Mouse (Mus musculus) limb, embryonic 14.5 days (tissue): ENCODE measurements around the gene Jsrp1. TPM values are rescaled to one million over a fixed set of nuclear protein-coding genes. Genes with fewer than 3 reads are reported as not detected.

Experiments used
- ATAC-seq: fragments of 200-750 bp; cut with Nextera tagmentation; 2 replicates; pipeline ENCODE4 v1.8.0; 2017; ENCODE audit warnings: low read depth, moderate number of reproducible peaks, moderate TSS enrichment; ENCODE audit not compliant: low FRiP score
- DNase-seq: peaks from one replicate; pipeline ENCODE4 v3.0.0-alpha.2; 2015; ENCODE audit warnings: low spot score
- H3K27ac ChIP-seq: fragments of 300-500 bp; sonication (generic); replicated peaks from 2 replicates; pipeline ENCODE4 v1.5.1; 2014; ENCODE audit warnings: low read depth, mild to moderate bottlenecking, low read length, moderate library complexity, mixed read lengths
- H3K27me3 ChIP-seq: fragments of 300-500 bp; sonication (generic); 2 replicates; pipeline ENCODE4 v1.6.1; 2014; ENCODE audit warnings: low read length, mixed read lengths; ENCODE audit not compliant: control insufficient read depth, insufficient read depth
- H3K36me3 ChIP-seq: fragments of 300-500 bp; sonication (generic); 2 replicates; pipeline ENCODE4 v1.6.1; 2014; ENCODE audit warnings: mild to moderate bottlenecking, low read length, moderate library complexity, mixed read lengths; ENCODE audit not compliant: control insufficient read depth, insufficient read depth
- H3K4me1 ChIP-seq: fragments of 300-500 bp; sonication (generic); 2 replicates; pipeline ENCODE4 v1.6.1; 2014; ENCODE audit warnings: antibody characterized with exemption, low read length, mixed read lengths; ENCODE audit not compliant: control insufficient read depth, insufficient read depth
- H3K4me2 ChIP-seq: fragments of 300-500 bp; sonication (generic); replicated peaks from 2 replicates; pipeline ENCODE4 v1.6.1; 2014; ENCODE audit warnings: low read depth, mild to moderate bottlenecking, low read length, moderate library complexity; ENCODE audit not compliant: severe bottlenecking
- H3K4me3 ChIP-seq: fragments of 300-500 bp; sonication (generic); replicated peaks from 2 replicates; pipeline ENCODE4 v1.5.1; 2014; ENCODE audit warnings: low read length
- H3K9ac ChIP-seq: fragments of 300-500 bp; sonication (generic); 2 replicates; pipeline ENCODE4 v1.6.1; 2014; ENCODE audit warnings: mild to moderate bottlenecking, low read depth, low read length, moderate library complexity; ENCODE audit not compliant: severe bottlenecking
- H3K9me3 ChIP-seq: fragments of 300-500 bp; sonication (generic); 2 replicates; pipeline ENCODE4 v1.6.1; 2016; ENCODE audit warnings: low read length; ENCODE audit not compliant: control insufficient read depth
- POLR2A ChIP-seq: fragments of 200-500 bp; IDR thresholded peaks from 2 replicates; pipeline ENCODE4 v1.8.0; 2012; ENCODE audit warnings: inconsistent platforms, mild to moderate bottlenecking, moderate library complexity, borderline replicate concordance; ENCODE audit not compliant: insufficient read depth, insufficient read length; ENCODE audit errors: extremely low read depth
- WGBS: fragments of 180-500 bp; shearing (Covaris S2); extraction: QIAGEN DNeasy Blood & Tissue Kit; methylation state at CpG from one replicate; pipeline ENCODE4 v1.1.7; 2014; 5-methylcytosine and 5-hydroxymethylcytosine counted together
- polyA plus RNA-seq, 2 experiments: library from polyadenylated mRNA; depleted of rRNA in 1 of 2; stranded (reverse) in 1 of 2; unstranded in 1 of 2; fragments of >200 nt; fragmentation: Nextera tagmentation in 1 of 2; extraction: Ambion mirVana in 1 of 2; gene quantifications; 2 replicates each; pipeline versions ENCODE4 v1.2.1 to v1.2.3; 2012 to 2014

Jsrp1 gene
- polyA plus RNA-seq, 2 experiments, result 6.1 to 12.1 TPM

- no peak for DNase-seq
- no peak for TF ChIP-seq POLR2A
- Histone ChIP-seq H3K36me3 (peaks cover 19% of the 10 kb centered on the region), H3K4me2 (0 out of 2 replicates have a peak overlapping the region, but pooled peaks have one; percentile 99), H3K4me3 (no peak overlapping the region), H3K27ac (no peak overlapping the region), H3K27me3 (no peaks in the 10 kb centered on the region), H3K4me1 (peaks cover 20% of the 10 kb centered on the region), H3K9ac (peak overlapping the region; percentile 36), H3K9me3 (no peaks in the 10 kb centered on the region)
- 85% methylated on average over 5 of the region's 5 CpGs for WGBS
- ATAC-seq, result no peak
Measured at GRCm38 (mm10) chr10:80856908-80857307, 43.6 kb upstream of the Jsrp1 start.

GRCm38 (mm10) chr10:80856267-80856666 is 43.0 kb upstream of the Jsrp1 start:
- TF ChIP-seq POLR2A, result no peak
- Histone ChIP-seq H3K4me1 (peaks cover 20% of the 10 kb centered on the region), H3K9me3 (no peaks in the 10 kb centered on the region), H3K4me2 (peak overlapping the region; percentile 99), H3K4me3 (peak overlapping the region; percentile 92), H3K9ac (peak overlapping the region; percentile 77), H3K27me3 (no peaks in the 10 kb centered on the region), H3K27ac (peak overlapping the region; percentile 4; the same call in 1 of the 2 replicates), H3K36me3 (peaks cover 21% of the 10 kb centered on the region)
- WGBS, result 41% methylated on average over 3 of the region's 3 CpGs
- peak; percentile 38 for DNase-seq
- no peak for ATAC-seq

GRCm38 (mm10) chr10:80855749-80856073 is 42.4 kb upstream of the Jsrp1 start:
- H3K9me3 ChIP-seq, result no peaks in the 10 kb centered on the region
- H3K36me3 ChIP-seq, result peaks cover 24% of the 10 kb centered on the region
- H3K4me3 ChIP-seq, result peak overlapping the region; percentile 92
- peaks cover 20% of the 10 kb centered on the region for H3K4me1 ChIP-seq
- WGBS, result 16% methylated on average over 11 of the region's 11 CpGs
- ATAC-seq (no peak), DNase-seq (no peak)
- no peak for TF ChIP-seq POLR2A
- peak overlapping the region; percentile 4; the same call in 1 of the 2 replicates for H3K27ac ChIP-seq
- H3K4me2 ChIP-seq, result peak overlapping the region; percentile 99
- H3K9ac ChIP-seq, result peak overlapping the region; percentile 77
- no peaks in the 10 kb centered on the region for H3K27me3 ChIP-seq

GRCm38 (mm10) chr10:80854913-80855748 is 41.8 kb upstream of the Jsrp1 start, which contains the start of the genes Lsm7 and Sppl2b:
Lsm7 (minus strand) TSS chr10:80855209.
Sppl2b (plus strand) TSS chr10:80855275.
- Histone ChIP-seq H3K4me2 (peak within 1 kb of the TSS; percentile 99), H3K4me3 (peak within 1 kb of the TSS; percentile 92), H3K9me3 (no peaks in the 10 kb centered on the region), H3K9ac (peak within 1 kb of the TSS; percentile 77), H3K36me3 (peaks cover 24% of the 10 kb centered on the region), H3K4me1 (peaks cover 20% of the 10 kb centered on the region), H3K27ac (peak within 1 kb of the TSS; percentile 58), H3K27me3 (no peaks in the 10 kb centered on the region)
- ATAC-seq (peak; percentile 82), DNase-seq (peak; percentile 94)
- 0 out of 2 replicates have a peak, but pooled peaks have one; percentile 20 for TF ChIP-seq POLR2A
- WGBS, result under 1% methylated on average over 69 of the region's 81 CpGs

GRCm38 (mm10) chr10:80848571-80848970 is 35.3 kb upstream of the Jsrp1 start:
- DNase-seq (no peak), ATAC-seq (no peak)
- Histone ChIP-seq H3K9me3 (no peaks in the 10 kb centered on the region), H3K36me3 (peaks cover 24% of the 10 kb centered on the region), H3K4me3 (no peak overlapping the region), H3K4me2 (no peak overlapping the region), H3K27ac (no peak overlapping the region), H3K9ac (no peak overlapping the region), H3K27me3 (peaks cover 20% of the 10 kb centered on the region), H3K4me1 (no peaks in the 10 kb centered on the region)
- WGBS, result 14% methylated on average over 10 of the region's 10 CpGs
- no peak for TF ChIP-seq POLR2A
